Mouse (Mus musculus) kidney, postnatal 0 days (tissue): ENCODE measurements at regions not wholly inside any gene's neighbourhood (a gene's known extent, or its start where the extent isn't known, plus 50 kb on each side); places are given as distances from the start of the nearest gene placed in this dataset.

Experiments used
- ATAC-seq: fragments of 200-750 bp; cut with Nextera tagmentation; replicated peaks from 2 replicates; pipeline ENCODE4 v1.8.0; 2017; ENCODE audit warnings: low read depth, moderate number of reproducible peaks, moderate TSS enrichment, moderate library complexity; ENCODE audit not compliant: low FRiP score
- DNase-seq: peaks from one replicate; pipeline ENCODE4 v3.0.0-alpha.2; 2016; ENCODE audit warnings: low spot score
- H3K27ac ChIP-seq: fragments of 300-500 bp; sonication (generic); 2 replicates; pipeline ENCODE4 v1.5.1; 2014; ENCODE audit warnings: mild to moderate bottlenecking
- H3K27me3 ChIP-seq: fragments of 300-500 bp; sonication (generic); 2 replicates; pipeline ENCODE4 v1.6.1; 2014; ENCODE audit warnings: low read length, mixed read lengths; ENCODE audit not compliant: insufficient read depth
- H3K36me3 ChIP-seq: fragments of 300-500 bp; sonication (generic); 2 replicates; pipeline ENCODE4 v1.6.1; 2014; ENCODE audit warnings: low read length, mixed read lengths; ENCODE audit not compliant: insufficient read depth
- H3K4me1 ChIP-seq: fragments of 300-500 bp; sonication (generic); replicated peaks from 2 replicates; pipeline ENCODE4 v1.6.1; 2014; ENCODE audit warnings: antibody characterized with exemption, low read length, mixed read lengths; ENCODE audit not compliant: insufficient read depth
- H3K4me2 ChIP-seq: fragments of 300-500 bp; sonication (generic); 2 replicates; pipeline ENCODE4 v1.6.1; 2014; ENCODE audit warnings: mild to moderate bottlenecking, low read length, moderate library complexity, mixed read lengths
- H3K4me3 ChIP-seq: fragments of 300-500 bp; sonication (generic); replicated peaks from 2 replicates; pipeline ENCODE4 v1.5.1; 2014; ENCODE audit warnings: low read depth, low read length
- H3K9ac ChIP-seq: fragments of 300-500 bp; sonication (generic); 2 replicates; pipeline ENCODE4 v1.6.1; 2014; ENCODE audit warnings: low read depth, low read length
- H3K9me3 ChIP-seq: fragments of 300-500 bp; sonication (generic); replicated peaks from 2 replicates; pipeline ENCODE4 v1.6.1; 2016; ENCODE audit warnings: low read length, inconsistent platforms, mixed read lengths
- CTCF ChIP-seq: IDR thresholded peaks from 2 replicates; pipeline ENCODE4 v1.5.1; 2016; ENCODE audit warnings: antibody characterized with exemption, low read depth, mild to moderate bottlenecking, moderate library complexity
- WGBS: fragments of 180-500 bp; shearing (Covaris S2); extraction: QIAGEN DNeasy Blood & Tissue Kit; methylation state at CpG from one replicate; pipeline ENCODE4 v1.1.7; 2014; 5-methylcytosine and 5-hydroxymethylcytosine counted together

- H3K27ac ChIP-seq = no peak overlapping the region
- H3K27me3 ChIP-seq = no peaks in the 10 kb centered on the region
- DNase-seq = peak; percentile 12
- no peaks in the 10 kb centered on the region for H3K4me1 ChIP-seq
- no peak overlapping the region for H3K4me2 ChIP-seq
- H3K9me3 ChIP-seq = no peaks in the 10 kb centered on the region
- H3K4me3 ChIP-seq = no peak overlapping the region
- H3K9ac ChIP-seq = no peak overlapping the region
- H3K36me3 ChIP-seq = no peaks in the 10 kb centered on the region
- no peak for ATAC-seq
- TF ChIP-seq CTCF = no peak
- 89% methylated on average over 1 of the region's 1 CpGs for WGBS
Measured at GRCm38 (mm10) chr7:133204485-133204884, 80.3 kb upstream of the Ctbp2 start.

DNA sequence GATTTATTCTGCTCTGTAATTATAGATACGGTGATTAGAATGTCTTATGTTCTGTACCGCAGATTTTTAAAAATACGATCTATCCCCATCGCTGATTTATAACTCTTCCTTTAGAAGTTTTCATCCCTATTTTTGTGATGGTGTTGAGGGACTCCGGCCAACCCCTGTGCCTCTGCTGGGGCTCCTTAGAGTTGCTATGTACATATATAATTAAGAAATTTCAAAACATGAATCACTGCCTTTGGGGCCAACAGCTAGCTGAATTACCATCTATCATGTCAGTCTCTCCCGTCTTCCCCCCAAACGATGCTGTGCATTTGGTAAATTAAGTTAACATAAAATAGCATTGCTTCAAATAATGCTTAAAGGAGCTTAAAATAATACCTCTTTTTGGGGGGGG lies 79.8 kb upstream of the Ctbp2 start:
- DNase-seq = peak; percentile 66
- no peak overlapping the region for H3K4me3 ChIP-seq
- H3K9me3 ChIP-seq = no peaks in the 10 kb centered on the region
- no peak for ATAC-seq
- no peak for TF ChIP-seq CTCF
- no peaks in the 10 kb centered on the region for H3K4me1 ChIP-seq
- H3K27ac ChIP-seq = no peak overlapping the region
- H3K36me3 ChIP-seq = no peaks in the 10 kb centered on the region
- WGBS = 54% methylated on average over 7 of the region's 7 CpGs
- no peaks in the 10 kb centered on the region for H3K27me3 ChIP-seq
- no peak overlapping the region for H3K9ac ChIP-seq
- H3K4me2 ChIP-seq = no peak overlapping the region

GRCm38 (mm10) chr7:133202092-133202880 lies 78.1 kb upstream of the Ctbp2 start:
- DNase-seq (peak; percentile 78), ATAC-seq (no peak)
- WGBS = 43% methylated on average over 13 of the region's 13 CpGs

DNA sequence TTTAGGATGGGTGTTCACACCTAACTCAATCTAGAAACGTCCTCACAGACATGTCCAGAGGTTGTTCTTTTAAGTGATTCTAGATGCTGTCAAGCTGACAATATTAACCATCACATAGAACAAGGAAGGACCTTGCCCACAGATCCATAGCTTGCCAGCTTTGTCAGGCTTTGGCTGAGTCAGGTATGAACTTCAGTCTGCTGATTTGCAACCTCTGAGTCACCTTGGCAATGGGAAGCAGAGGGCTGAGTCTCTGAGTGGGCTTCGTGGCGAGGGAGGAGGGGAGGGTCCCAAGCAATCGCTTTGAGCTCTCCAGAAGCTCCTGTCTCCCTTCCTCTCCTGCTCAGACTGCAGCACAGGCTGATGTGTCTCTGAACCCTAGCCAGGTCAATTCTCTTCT lies 74.9 kb upstream of the Ctbp2 start:
- Histone ChIP-seq H3K27me3 (no peaks in the 10 kb centered on the region), H3K4me2 (no peak overlapping the region), H3K9me3 (no peaks in the 10 kb centered on the region), H3K4me3 (no peak overlapping the region), H3K27ac (no peak overlapping the region), H3K36me3 (no peaks in the 10 kb centered on the region), H3K9ac (no peak overlapping the region), H3K4me1 (no peaks in the 10 kb centered on the region)
- no peak for ATAC-seq
- no peak for TF ChIP-seq CTCF
- no peak for DNase-seq
- 56% methylated on average over 4 of the region's 4 CpGs for WGBS

More at GRCm38 (mm10) chr7:133202092-133202880, 78.1 kb upstream of the Ctbp2 start:
- Histone ChIP-seq H3K9me3 (no peaks in the 10 kb centered on the region), H3K27ac (0 out of 2 replicates have a peak overlapping the region, but pooled peaks have one; percentile 5), H3K27me3 (no peaks in the 10 kb centered on the region), H3K9ac (no peak overlapping the region), H3K4me3 (no peak overlapping the region), H3K4me1 (no peaks in the 10 kb centered on the region), H3K36me3 (no peaks in the 10 kb centered on the region), H3K4me2 (no peak overlapping the region)
- no peak for TF ChIP-seq CTCF

- no peaks in the 10 kb centered on the region for H3K9me3 ChIP-seq
- H3K36me3 ChIP-seq = no peaks in the 10 kb centered on the region
- no peak overlapping the region for H3K9ac ChIP-seq
- H3K4me3 ChIP-seq = no peak overlapping the region
- 59% methylated on average over 7 of the region's 7 CpGs for WGBS
- H3K27ac ChIP-seq = no peak overlapping the region
- H3K27me3 ChIP-seq = no peaks in the 10 kb centered on the region
- H3K4me1 ChIP-seq = 0 out of 2 replicates have a peak, but pooled peaks cover 3% of the 10 kb centered on the region
- no peak for TF ChIP-seq CTCF
- ATAC-seq (no peak), DNase-seq (no peak)
- H3K4me2 ChIP-seq = no peak overlapping the region
Measured at GRCm38 (mm10) chr7:133189880-133190462, 65.8 kb upstream of the Ctbp2 start.

- DNase-seq = peak; percentile 94
- no peaks in the 10 kb centered on the region for H3K27me3 ChIP-seq
- peak overlapping the region; percentile 70 for H3K27ac ChIP-seq
- TF ChIP-seq CTCF = peak; percentile 74
- peak overlapping the region; percentile 10; the same call in 1 of the 2 replicates for H3K4me3 ChIP-seq
- WGBS = 14% methylated on average over 12 of the region's 12 CpGs
- no peak overlapping the region for H3K9ac ChIP-seq
- H3K9me3 ChIP-seq = no peaks in the 10 kb centered on the region
- no peaks in the 10 kb centered on the region for H3K36me3 ChIP-seq
- 0 out of 2 replicates have a peak, but pooled peaks cover 7% of the 10 kb centered on the region for H3K4me1 ChIP-seq
- H3K4me2 ChIP-seq = peak overlapping the region; percentile 47
- peak; percentile 86 for ATAC-seq
Measured at GRCm38 (mm10) chr7:133185931-133186601, 61.9 kb upstream of the Ctbp2 start.
